Mouse (Mus musculus): Measurements from ENCODE around the gene Shoc2. TPM values are rescaled to one million over a fixed set of nuclear protein-coding genes. Genes with fewer than 3 reads are reported as not detected.
A peak's percentile ranks its signal among the peaks of the same experiment; 100 is the strongest.

Shoc2 gene
- total RNA-seq, 2 experiments from 2014 or later: 30.1 to 55.2 TPM

DNA sequence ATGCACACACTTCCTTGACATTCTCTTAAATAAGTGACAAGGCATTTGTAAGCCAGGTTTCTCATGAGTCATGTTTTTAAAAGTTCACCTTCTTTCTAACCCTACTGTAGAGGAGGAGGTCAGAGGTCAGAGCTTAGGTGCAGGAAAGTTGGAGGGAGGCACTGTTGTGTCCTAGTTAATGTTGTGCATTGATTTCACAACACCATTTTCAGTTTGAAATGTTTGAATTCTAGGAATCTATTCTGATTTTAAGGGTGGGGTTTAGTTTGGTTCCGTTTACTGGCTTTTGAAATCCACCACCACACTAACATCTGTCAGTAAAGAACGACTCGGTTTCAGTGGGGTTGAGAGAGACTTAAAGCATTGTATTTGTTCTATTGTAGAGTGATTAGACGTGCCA lies 66.9 kb downstream of the Shoc2 start:
- peak; percentile 53 for ATAC-seq (replicated peaks; ENCODE audit: poor library complexity, severe bottlenecking)

- ATAC-seq (replicated peaks; ENCODE audit: poor library complexity, severe bottlenecking): no peak
Observed at GRCm38 (mm10) chr19:54014999-54015398, 70.9 kb downstream of the Shoc2 start.

- ATAC-seq (replicated peaks; ENCODE audit: poor library complexity, severe bottlenecking): no peak; the same call in 1 of the 2 replicates
Observed at GRCm38 (mm10) chr19:54015503-54015902, 71.4 kb downstream of the Shoc2 start.

DNA sequence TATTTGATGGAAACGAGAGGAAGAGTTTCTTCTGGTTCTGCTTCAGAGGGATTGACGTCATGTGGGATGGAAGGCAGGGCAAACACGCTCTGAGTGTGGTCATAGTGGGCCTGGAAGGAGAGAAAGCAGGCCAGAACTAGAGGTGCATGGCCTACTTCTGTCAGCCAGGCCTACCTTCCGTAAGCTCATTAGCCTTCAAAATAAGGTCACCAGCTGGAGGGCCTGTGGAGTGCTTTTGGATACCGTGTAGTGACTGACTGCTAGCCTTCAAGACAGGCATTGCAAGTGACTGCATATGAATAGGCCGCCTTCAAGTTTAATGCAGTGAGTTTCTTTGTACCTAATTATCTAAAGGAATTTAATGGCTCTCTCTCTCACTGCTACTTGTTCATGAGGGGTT lies 91.0 kb downstream of the Shoc2 start:
- no peak for ATAC-seq (replicated peaks; ENCODE audit: poor library complexity, severe bottlenecking)

DNA sequence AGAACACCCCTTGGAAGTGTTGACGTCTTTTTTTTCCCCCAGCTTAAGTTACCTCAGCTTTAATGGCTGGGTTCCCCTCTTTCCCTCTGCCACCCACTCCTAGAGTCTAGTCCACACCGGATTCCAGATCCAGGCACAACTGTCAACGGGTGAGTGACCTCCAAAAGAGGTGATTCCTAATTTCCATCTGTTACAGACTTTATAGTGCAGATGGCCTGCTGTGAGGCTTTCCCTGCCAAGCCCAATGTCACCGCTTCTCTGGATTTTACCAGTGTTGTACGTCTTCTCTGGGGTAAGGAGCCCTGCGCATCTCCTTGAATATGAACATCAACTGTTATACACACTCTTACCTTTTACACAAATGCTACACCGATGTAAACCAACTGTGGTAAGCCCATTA lies 95.3 kb downstream of the Shoc2 start:
- ATAC-seq (replicated peaks; ENCODE audit: poor library complexity, severe bottlenecking): no peak

DNA sequence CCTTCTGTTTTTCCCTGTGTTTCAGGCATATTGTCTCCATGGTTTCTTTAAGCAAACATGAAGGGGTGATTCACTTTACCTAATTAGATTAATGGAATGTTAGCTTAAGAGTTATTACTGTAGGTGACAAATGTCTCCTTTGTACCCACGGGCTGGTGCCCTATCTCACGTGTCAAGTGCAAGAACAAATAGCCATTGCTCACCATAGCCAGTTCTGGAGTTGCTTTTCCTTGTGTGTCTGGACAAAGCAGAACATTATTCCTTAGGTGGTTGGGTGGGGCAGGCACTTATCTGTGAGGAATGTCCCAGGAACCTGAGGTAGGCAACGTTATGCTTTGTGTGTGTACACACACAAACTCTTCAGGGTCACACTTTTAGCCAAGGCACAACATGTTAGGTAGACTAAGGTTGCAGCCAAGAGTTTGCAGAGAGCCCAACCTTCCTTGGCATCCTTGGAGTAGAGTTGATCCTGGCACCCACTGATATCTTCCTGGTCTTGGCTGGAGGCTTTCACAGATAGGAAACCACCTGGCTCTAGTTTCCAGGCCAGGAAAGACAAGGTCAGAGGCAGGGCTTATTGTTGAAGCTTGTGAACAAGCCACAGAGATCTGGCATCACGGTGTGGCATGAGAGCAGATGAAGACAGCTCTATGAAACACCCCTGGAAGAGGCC lies 96.4 kb downstream of the Shoc2 start:
- no peak for ATAC-seq (replicated peaks; ENCODE audit: poor library complexity, severe bottlenecking)

DNA sequence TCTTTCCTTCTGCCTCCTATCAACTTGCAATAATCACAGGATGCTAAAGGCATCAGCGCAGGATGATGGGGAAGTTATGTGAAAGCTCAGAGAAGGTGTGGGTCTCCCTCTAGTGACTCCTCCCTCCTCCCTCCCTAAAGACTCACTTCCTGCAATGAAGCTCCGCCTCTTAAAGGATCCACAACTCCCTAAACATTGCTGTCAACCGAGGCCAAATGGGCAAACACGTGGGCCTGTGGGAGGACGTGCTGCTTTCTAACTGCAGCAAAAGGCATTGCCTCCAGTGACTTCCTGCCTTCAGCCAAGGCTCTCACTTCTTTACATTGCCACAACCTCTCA lies 96.9 kb downstream of the Shoc2 start:
- peak; percentile 75 for ATAC-seq (replicated peaks; ENCODE audit: poor library complexity, severe bottlenecking)

DNA sequence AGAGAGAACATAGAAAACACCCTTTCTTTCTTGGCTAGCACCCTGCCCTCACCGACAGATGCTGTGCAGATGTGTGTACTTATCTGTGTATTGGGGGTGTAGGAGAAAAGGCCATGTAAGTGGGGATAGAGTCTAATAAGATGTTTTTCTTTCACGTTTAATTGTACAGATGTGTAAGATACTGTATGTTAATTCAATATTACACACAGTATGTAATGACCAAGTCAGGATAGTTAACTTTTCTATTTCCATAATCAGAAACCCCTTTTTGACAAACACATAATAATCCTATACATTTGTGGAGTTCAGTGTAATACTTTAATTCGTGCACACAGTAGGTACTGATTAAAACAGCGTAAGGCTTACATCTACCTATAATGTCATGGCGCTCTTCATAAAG lies 99.7 kb downstream of the Shoc2 start, which contains the start of gene Adra2a:
Gene Adra2a (plus strand): TSS at position 301 of the 400 bp plus-strand sequence.
- no peak for ATAC-seq (replicated peaks; ENCODE audit: poor library complexity, severe bottlenecking)

- ATAC-seq (replicated peaks; ENCODE audit: poor library complexity, severe bottlenecking): 0 out of 2 replicates have a peak, but pooled peaks have one; percentile 31
Observed at GRCm38 (mm10) chr19:54044507-54045371, 100.6 kb downstream of the Shoc2 start.

GRCm38 (mm10) chr19:54045412-54045811 lies 101.3 kb downstream of the Shoc2 start:
- no peak for ATAC-seq (replicated peaks; ENCODE audit: poor library complexity, severe bottlenecking)

DNA sequence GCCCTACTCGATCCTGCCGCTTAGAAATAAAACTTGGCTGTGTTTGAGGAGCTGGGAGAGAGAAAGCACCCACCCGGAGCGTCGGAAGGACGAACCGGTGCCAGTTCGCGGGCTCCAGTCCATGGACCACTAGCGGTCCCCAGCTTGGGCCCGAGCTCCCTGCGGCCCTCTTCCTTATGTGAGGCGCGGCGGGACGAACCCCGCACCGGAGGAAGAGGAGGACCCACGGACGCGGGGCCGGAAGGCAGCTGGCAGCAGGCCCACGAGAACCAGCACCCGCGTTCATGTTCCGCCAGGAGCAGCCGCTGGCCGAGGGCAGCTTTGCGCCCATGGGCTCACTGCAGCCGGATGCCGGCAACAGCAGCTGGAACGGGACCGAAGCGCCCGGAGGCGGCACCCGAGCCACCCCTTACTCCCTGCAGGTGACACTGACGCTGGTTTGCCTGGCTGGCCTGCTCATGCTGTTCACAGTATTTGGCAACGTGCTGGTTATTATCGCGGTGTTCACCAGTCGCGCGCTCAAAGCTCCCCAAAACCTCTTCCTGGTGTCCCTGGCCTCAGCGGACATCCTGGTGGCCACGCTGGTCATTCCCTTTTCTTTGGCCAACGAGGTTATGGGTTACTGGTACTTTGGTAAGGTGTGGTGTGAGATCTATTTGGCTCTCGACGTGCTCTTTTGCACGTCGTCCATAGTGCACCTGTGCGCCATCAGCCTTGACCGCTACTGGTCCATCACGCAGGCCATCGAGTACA lies 102.0 kb downstream of the Shoc2 start:
- 0 out of 2 replicates have a peak, but pooled peaks have one; percentile 7 for ATAC-seq (replicated peaks; ENCODE audit: poor library complexity, severe bottlenecking)

GRCm38 (mm10) chr19:54046684-54047070 lies 102.6 kb downstream of the Shoc2 start:
- ATAC-seq (replicated peaks; ENCODE audit: poor library complexity, severe bottlenecking): no peak

- ATAC-seq (replicated peaks; ENCODE audit: poor library complexity, severe bottlenecking): peak; percentile 39
Observed at GRCm38 (mm10) chr19:54047386-54048050, 103.4 kb downstream of the Shoc2 start.

DNA sequence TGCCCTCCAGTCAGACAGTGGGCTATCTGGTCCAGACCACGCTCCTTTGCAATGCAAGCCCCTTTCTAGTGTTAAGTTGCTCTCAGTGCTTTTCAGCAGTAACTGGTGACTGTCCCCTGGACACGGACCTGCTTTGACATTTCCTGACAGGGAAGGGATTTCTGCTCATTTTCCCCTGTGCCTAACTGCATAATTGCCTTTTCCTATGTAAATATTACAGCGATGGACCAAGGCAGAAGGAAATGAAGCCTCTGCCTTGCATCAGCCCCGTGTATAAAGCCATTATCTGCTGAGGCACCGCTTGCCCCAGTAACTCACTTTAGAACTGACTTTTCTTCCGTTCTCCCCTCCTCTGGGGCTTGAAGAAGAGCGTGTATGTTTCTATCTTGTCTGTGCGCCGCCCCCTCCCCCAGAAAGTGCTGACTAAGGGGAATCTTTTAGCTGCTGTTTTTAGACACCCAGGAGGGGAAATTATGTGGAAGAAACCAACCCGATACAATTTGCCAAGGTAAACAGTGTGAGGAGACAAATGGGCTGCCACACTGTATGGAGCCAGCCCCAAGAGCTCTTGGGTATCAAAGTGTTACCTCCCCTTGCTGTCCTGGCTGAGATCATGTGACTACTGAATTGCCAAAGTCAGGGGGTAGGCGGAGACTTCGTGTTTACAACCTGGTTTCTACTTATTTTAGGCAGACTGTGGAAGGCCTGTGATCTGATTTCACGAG lies 104.2 kb downstream of the Shoc2 start:
- no peak for ATAC-seq (replicated peaks; ENCODE audit: poor library complexity, severe bottlenecking)

DNA sequence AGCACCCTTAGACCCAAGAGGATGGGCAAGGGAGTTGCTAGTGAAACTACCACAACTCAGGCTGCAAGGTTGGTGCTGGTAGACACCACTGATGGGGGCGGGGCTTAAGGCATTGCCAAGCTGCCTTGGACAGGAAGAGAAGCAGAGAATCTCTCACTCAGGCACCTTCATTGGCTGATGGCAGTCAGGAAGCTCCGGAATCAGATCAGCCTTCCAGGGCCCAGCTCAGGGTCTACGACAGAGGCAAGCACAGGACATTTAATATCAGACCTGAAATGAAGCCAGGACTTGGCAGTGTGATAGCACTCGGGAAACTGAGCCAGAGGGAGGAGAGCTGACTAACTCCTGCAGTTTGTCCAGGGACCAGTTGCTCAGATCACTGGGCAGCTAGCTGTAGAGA lies 107.5 kb downstream of the Shoc2 start:
- no peak for ATAC-seq (replicated peaks; ENCODE audit: poor library complexity, severe bottlenecking)

GRCm38 (mm10) chr19:54055845-54056244 lies 111.7 kb downstream of the Shoc2 start:
- ATAC-seq (replicated peaks; ENCODE audit: poor library complexity, severe bottlenecking): no peak

DNA sequence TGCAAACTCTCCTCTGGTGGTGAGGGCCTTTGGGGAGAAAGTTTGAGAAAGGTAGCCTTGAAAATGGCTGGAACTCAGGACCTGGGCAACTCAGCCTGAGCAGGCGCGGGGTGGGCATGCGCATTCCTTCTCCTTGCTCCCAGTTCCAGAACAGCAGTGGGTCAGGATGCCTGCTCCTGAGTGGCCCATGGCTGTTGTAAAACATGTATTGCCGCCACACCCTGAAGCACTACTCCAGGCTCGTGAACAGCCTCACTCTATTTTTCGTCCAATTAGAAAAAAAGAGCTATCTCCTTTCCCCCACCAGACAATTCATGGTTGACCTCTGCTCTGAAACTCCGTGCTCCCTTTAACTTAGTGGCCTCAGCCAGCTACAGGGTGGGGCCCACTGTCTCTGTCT lies 124.3 kb downstream of the Shoc2 start:
- no peak for ATAC-seq (replicated peaks; ENCODE audit: poor library complexity, severe bottlenecking)

DNA sequence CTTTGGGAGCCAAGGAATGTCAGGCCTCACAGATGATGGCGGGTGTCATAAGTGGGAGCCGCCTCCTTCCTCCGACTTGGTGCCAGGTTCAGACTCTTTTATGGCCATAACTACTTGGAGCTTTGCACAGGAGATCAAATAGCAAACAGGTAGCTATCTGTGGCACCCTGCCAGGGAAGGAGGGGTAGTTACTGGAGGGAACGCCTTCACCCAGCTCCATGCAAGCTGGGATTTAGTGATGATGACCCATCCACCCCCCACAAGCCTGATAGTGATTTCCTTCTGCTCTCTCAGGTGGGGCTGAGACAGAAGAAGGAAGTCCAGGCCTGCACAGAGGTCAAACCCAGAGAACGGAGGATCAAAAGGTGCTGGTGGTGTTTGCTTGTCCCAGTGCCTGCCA lies 126.4 kb downstream of the Shoc2 start:
- ATAC-seq (replicated peaks; ENCODE audit: poor library complexity, severe bottlenecking): no peak

DNA sequence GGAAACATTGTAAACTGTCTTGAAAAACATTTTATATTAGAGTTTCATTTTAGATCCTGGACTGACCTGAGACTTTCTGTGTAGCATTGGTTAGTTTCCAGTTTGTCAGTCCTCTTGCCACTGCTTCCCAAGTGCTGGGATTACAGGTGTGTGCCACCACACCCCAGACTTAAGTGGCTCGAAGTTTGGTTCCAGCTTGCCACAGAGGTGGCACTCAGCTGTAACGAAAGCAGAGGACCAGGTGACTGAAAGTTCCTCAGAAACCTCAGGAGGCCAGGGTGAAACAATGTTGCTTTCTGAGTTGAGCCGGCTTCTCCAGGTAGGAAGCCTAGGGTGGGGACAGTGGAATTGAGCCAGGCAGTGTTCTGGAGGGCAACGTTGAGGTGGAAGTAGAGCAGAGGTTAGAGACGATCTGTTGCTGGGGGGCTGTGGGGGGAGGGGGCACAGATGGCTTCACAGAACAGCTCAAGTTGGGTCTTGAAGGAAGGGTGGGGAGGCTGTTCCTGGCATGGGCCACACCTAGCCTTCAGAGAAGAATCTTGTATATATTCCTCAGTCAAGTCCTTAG lies 128.2 kb downstream of the Shoc2 start:
- ATAC-seq (replicated peaks; ENCODE audit: poor library complexity, severe bottlenecking): no peak

Measured in granulocyte monocyte progenitor cell, adult 5-6 weeks (primary cell).